Mouse (Mus musculus) embryonic facial prominence, embryonic 13.5 days (tissue): Measurements from ENCODE around the gene Lrp5. TPM values are rescaled to one million over a fixed set of nuclear protein-coding genes. Genes with fewer than 3 reads are reported as not detected.

Source experiments
- ATAC-seq: fragments of 200-750 bp; cut with Nextera tagmentation; 2 replicates; pipeline ENCODE4 v1.8.0; 2017; ENCODE audit warnings: low read depth; ENCODE audit not compliant: insufficient number of reproducible peaks, insufficient read depth, low FRiP score, low TSS enrichment
- H3K27ac ChIP-seq: fragments of 300-500 bp; sonication (generic); 2 replicates; pipeline ENCODE4 v1.5.1; 2015; ENCODE audit warnings: moderate library complexity, mild to moderate bottlenecking, inconsistent platforms
- H3K27me3 ChIP-seq: fragments of 300-500 bp; sonication (generic); 2 replicates; pipeline ENCODE4 v1.6.1; 2015; ENCODE audit warnings: mild to moderate bottlenecking, inconsistent platforms
- H3K36me3 ChIP-seq: fragments of 300-500 bp; sonication (generic); 2 replicates; pipeline ENCODE4 v1.6.1; 2015; ENCODE audit warnings: mild to moderate bottlenecking, inconsistent platforms
- H3K4me1 ChIP-seq: fragments of 300-500 bp; sonication (generic); 2 replicates; pipeline ENCODE4 v1.6.1; 2015; ENCODE audit warnings: inconsistent platforms
- H3K4me2 ChIP-seq: fragments of 300-500 bp; sonication (generic); 2 replicates; pipeline ENCODE4 v1.6.1; 2015; ENCODE audit warnings: moderate library complexity, mild to moderate bottlenecking, inconsistent platforms
- H3K4me3 ChIP-seq: fragments of 300-500 bp; sonication (generic); 2 replicates; pipeline ENCODE4 v1.5.1; 2015; ENCODE audit warnings: mild to moderate bottlenecking, inconsistent platforms
- H3K9ac ChIP-seq: fragments of 300-500 bp; sonication (generic); 2 replicates; pipeline ENCODE4 v1.6.1; 2015; ENCODE audit warnings: mild to moderate bottlenecking, inconsistent platforms
- H3K9me3 ChIP-seq: fragments of 300-500 bp; sonication (generic); 2 replicates; pipeline ENCODE4 v1.6.1; 2016; ENCODE audit warnings: inconsistent platforms
- WGBS: fragments of 180-500 bp; shearing (Covaris S2); methylation state at CpG from one replicate; pipeline ENCODE4 v1.1.7; 2015; ENCODE audit warnings: mixed read lengths; 5-methylcytosine and 5-hydroxymethylcytosine counted together
- polyA plus RNA-seq: library from polyadenylated mRNA; unstranded; fragments of >200 nt; fragmentation: Nextera tagmentation; extraction: Ambion mirVana; gene quantifications from 2 replicates; pipeline ENCODE4 v1.2.1, GENCODE M21; 2015

The Lrp5 gene
- polyA plus RNA-seq, 1 experiment from 2014 or later: 7.9 TPM

DNA sequence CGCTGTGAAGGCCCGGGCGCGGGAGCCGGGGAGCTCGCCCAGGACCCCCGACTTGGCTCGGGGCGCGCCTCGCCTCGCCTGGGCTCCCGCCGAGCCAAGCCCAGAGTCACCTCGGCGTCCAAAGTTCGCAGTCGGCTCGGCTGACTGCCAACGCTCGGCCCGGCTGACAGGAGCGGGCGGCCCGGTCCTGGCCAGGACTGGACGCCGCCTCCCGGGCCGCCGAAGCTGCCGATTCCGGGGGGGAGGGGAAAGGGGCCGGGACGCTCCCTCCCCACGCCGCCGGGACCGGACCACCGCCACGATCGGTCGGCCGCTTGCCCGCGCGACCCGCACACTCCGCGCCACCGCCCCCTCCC is 111.1 kb downstream of the Lrp5 start:
- 0 out of 2 replicates have a peak, but pooled peaks have one; percentile 2 for ATAC-seq
- peak overlapping the region; percentile 90 for H3K9ac ChIP-seq
- H3K4me1 ChIP-seq: peaks cover 22% of the 10 kb centered on the region
- no peaks in the 10 kb centered on the region for H3K9me3 ChIP-seq
- peak overlapping the region; percentile 95 for H3K27ac ChIP-seq
- H3K36me3 ChIP-seq: no peaks in the 10 kb centered on the region
- WGBS: under 1% methylated on average over 34 of the region's 50 CpGs
- peak overlapping the region; percentile 88 for H3K4me3 ChIP-seq
- no peaks in the 10 kb centered on the region for H3K27me3 ChIP-seq
- peak overlapping the region; percentile 86 for H3K4me2 ChIP-seq

DNA sequence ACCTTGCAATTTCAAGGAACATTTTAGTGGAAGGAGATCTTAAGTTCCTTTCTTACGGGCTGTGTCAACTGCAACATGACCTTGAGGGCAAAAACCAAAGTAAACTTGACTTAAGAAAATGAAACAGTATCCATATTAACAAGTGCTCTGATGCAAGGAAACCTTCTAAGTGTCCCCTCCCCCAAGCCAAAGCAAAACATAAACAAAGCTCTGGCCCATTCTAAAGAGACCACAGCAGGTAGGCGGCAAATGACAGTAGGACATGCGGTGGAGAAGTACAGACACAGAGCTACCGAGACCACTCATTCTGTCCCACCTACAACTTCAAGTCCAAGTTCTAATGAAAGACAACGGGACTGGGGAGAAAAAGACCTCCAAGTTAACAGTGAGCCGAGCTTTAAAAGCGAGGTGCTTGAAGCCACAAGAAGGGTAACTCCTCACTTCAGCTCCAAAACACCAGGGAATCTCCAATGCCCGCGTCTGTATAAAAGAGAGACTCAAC is 111.7 kb downstream of the Lrp5 start:
- peaks cover 23% of the 10 kb centered on the region for H3K4me1 ChIP-seq
- under 1% methylated on average over 9 of the region's 9 CpGs for WGBS
- no peaks in the 10 kb centered on the region for H3K27me3 ChIP-seq
- H3K27ac ChIP-seq: peak overlapping the region; percentile 95
- no peaks in the 10 kb centered on the region for H3K9me3 ChIP-seq
- H3K4me2 ChIP-seq: peak overlapping the region; percentile 86
- no peaks in the 10 kb centered on the region for H3K36me3 ChIP-seq
- ATAC-seq: no peak
- H3K4me3 ChIP-seq: peak overlapping the region; percentile 88
- H3K9ac ChIP-seq: peak overlapping the region; percentile 90

DNA sequence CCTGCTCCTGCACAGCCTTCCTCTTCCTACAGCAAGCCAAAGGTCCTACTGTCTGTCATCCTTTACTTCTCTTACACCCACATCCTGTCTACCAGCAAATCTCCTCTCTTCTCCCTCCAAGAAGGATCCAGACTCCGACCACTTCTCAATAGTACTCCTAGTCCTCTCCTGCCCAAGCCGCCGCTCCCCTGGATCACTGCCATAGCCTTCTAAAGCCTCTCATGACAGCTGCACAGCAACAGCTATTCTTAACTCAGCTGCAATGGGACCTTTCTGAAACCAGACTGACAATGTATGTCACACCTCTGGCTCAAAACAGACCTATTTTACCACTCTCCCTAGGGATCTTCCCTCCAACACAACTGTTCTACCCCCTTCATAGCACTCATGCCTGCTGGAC is 122.1 kb downstream of the Lrp5 start:
- peaks cover 12% of the 10 kb centered on the region for H3K4me1 ChIP-seq
- H3K9me3 ChIP-seq: no peaks in the 10 kb centered on the region
- no peak for ATAC-seq
- H3K4me3 ChIP-seq: no peak overlapping the region
- no peaks in the 10 kb centered on the region for H3K27me3 ChIP-seq
- H3K27ac ChIP-seq: no peak overlapping the region
- WGBS: 88% methylated on average over 3 of the region's 3 CpGs
- H3K36me3 ChIP-seq: peaks cover 7% of the 10 kb centered on the region; the same call in 1 of the 2 replicates
- H3K4me2 ChIP-seq: no peak overlapping the region
- H3K9ac ChIP-seq: no peak overlapping the region

DNA sequence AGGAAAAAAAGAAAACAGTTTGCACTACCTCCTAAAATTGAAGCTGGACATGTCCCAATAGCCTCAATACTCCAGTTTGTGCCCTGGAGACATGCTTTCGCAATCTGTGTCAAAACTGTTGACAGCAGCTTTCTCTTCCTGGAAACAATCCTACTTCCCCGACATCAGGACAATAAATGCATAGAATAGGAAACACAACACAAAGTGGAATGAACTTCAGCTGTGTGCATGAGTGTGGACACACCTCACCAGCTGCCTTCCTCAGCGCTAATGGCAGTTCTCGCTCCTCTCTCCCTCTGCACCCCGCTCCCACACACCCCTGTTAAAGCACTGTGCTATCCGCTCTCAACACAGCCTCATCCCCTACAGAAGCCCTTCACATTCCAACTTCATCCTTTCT is 123.6 kb downstream of the Lrp5 start:
- Histone ChIP-seq H3K4me2 (no peak overlapping the region), H3K9ac (no peak overlapping the region), H3K36me3 (peaks cover 7% of the 10 kb centered on the region; the same call in 1 of the 2 replicates), H3K9me3 (no peaks in the 10 kb centered on the region), H3K27ac (no peak overlapping the region), H3K4me3 (no peak overlapping the region), H3K4me1 (peaks cover 7% of the 10 kb centered on the region), H3K27me3 (no peaks in the 10 kb centered on the region)
- no peak for ATAC-seq
- 91% methylated on average over 6 of the region's 6 CpGs for WGBS

DNA sequence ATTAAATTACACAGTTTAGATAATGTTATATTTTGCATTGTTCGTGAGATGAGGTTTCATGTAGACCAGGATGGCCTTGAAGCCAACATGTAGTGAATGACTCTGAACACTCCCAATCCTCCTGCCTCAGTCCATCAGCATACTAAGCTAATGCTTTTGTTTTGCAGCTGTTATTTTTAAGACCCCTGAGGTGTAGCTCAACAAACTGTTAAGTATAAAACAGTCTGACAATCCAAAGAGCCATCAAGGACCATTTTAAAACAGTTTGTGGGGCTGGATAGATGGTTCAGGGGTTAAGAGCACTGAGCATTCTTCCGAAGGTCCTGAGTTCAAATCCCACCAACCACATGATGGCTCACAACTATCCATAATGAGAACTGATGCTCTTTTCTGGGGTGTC is 124.1 kb downstream of the Lrp5 start:
- no peak overlapping the region for H3K4me3 ChIP-seq
- H3K9me3 ChIP-seq: no peaks in the 10 kb centered on the region
- no peak overlapping the region for H3K9ac ChIP-seq
- 93% methylated on average over 2 of the region's 2 CpGs for WGBS
- H3K4me1 ChIP-seq: peaks cover 5% of the 10 kb centered on the region; the same call in 1 of the 2 replicates
- ATAC-seq: no peak
- no peaks in the 10 kb centered on the region for H3K27me3 ChIP-seq
- H3K27ac ChIP-seq: no peak overlapping the region
- no peak overlapping the region for H3K4me2 ChIP-seq
- H3K36me3 ChIP-seq: peaks cover 7% of the 10 kb centered on the region; the same call in 1 of the 2 replicates

DNA sequence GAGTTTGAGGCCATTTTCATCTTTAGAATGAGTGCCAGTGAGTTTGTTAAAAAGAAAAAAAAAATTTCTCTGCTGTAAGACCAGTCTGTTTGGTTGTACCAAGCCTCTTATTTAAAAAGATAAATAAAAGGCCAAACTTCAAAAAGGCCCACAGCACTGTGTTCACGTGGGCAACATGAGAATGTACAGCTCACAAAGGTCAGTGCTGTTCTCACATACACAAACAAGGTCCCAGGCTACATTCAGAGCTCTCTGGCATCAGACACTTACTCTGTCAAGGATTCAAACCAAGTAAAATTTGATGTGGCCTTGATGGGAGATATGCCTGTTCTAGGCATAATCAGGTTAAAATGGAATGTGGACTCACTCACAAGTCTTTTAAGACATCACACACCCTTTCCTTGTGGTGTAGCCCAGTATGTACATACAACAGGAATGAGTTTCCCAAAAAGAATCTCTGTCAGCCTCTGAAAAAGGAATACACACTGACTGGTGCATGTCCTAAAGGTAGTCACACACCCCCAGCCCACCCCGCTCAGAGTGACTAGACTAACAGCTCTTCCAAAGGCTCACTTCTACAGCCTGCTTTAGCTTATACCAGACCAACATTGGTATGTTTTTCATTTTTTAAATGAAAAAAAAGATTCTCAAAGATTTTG is 130.1 kb downstream of the Lrp5 start:
- H3K27me3 ChIP-seq: no peaks in the 10 kb centered on the region
- H3K4me3 ChIP-seq: no peak overlapping the region
- peaks cover 4% of the 10 kb centered on the region; the same call in 1 of the 2 replicates for H3K36me3 ChIP-seq
- WGBS: 94% methylated on average over 2 of the region's 2 CpGs
- ATAC-seq: no peak
- no peaks in the 10 kb centered on the region for H3K9me3 ChIP-seq
- H3K27ac ChIP-seq: no peak overlapping the region
- no peak overlapping the region for H3K4me2 ChIP-seq
- H3K9ac ChIP-seq: no peak overlapping the region
- 0 out of 2 replicates have a peak, but pooled peaks cover 3% of the 10 kb centered on the region for H3K4me1 ChIP-seq

DNA sequence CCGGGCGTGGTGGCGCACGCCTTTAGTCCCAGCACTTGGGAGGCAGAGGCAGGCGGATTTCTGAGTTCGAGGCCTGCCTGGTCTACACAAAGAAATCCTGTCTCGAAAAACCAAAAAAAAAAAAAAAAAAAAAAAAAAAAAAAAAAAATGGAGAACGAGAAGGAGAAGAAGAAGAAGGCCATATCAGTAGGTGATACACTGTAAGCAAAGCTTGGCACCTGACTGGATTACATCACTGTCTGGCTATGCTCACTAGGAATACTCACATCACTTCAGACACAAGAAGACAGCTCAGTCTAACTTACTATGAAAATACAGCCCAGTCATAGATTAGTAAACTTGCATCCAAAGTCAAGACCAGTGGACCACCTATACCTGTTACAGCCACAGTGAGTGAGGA is 131.6 kb downstream of the Lrp5 start:
- Histone ChIP-seq H3K9ac (no peak overlapping the region), H3K4me2 (no peak overlapping the region), H3K27me3 (no peaks in the 10 kb centered on the region), H3K4me3 (no peak overlapping the region), H3K27ac (no peak overlapping the region), H3K4me1 (0 out of 2 replicates have a peak, but pooled peaks cover 3% of the 10 kb centered on the region), H3K9me3 (no peaks in the 10 kb centered on the region), H3K36me3 (peaks cover 2% of the 10 kb centered on the region; the same call in 1 of the 2 replicates)
- no peak for ATAC-seq
- WGBS: 94% methylated on average over 8 of the region's 8 CpGs

DNA sequence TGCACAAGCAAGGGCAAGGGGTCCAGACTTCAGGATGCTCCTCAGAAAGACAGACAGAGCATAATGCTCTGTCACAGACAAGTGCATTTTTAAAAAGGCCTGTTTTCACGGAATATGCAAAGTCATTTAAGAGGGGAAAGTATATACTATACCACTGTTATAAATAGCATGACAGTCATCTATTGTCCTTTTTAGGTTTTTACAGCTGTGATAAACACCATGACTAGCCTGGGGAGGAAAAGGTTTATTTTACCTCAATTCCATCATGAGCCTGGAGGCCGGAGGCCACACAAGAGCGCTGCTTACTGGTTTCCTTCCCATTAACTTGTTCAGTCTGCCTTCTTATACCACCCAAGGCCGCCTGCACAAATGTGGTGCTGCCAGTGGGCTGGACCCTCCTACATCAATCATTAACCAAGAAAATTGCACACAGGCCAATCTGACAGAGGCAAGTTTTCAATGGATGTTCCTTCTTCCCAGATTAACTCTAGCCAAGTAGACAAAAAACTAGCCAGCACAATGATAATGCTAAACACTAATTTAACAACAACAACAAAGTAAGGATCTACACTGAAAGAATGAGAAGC is 134.7 kb downstream of the Lrp5 start:
- Histone ChIP-seq H3K27ac (no peak overlapping the region), H3K36me3 (peaks cover 8% of the 10 kb centered on the region; the same call in 1 of the 2 replicates), H3K4me2 (no peak overlapping the region), H3K27me3 (no peaks in the 10 kb centered on the region), H3K9me3 (no peaks in the 10 kb centered on the region), H3K4me3 (no peak overlapping the region), H3K4me1 (no peaks in the 10 kb centered on the region), H3K9ac (no peak overlapping the region)
- no peak for ATAC-seq
- 70% methylated on average over 4 of the region's 4 CpGs for WGBS

DNA sequence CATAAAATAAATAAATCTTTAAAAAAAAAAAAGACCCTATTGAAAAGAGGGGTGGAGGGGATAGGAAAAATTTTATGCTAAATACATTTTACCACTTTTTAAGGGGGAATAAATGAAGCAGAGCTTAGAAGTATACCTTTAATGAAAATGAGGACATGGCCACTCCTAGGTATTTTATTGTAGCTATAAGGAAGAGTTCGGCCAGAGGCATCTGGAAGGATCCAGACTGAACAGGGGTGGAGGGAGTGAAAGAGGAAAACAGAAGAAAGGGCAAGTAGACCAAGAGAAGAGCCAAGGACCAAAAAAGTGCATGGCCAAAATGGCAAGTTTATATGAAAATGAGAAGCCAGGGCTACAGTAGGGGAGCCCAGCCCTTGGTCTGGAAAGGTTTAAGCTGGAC is 136.3 kb downstream of the Lrp5 start:
- Histone ChIP-seq H3K9ac (no peak overlapping the region), H3K27ac (no peak overlapping the region), H3K9me3 (no peaks in the 10 kb centered on the region), H3K4me2 (no peak overlapping the region), H3K27me3 (no peaks in the 10 kb centered on the region), H3K4me1 (no peaks in the 10 kb centered on the region; the same call in 1 of the 2 replicates), H3K36me3 (peaks cover 8% of the 10 kb centered on the region; the same call in 1 of the 2 replicates), H3K4me3 (no peak overlapping the region)
- no peak for ATAC-seq
- 93% methylated on average over 1 of the region's 1 CpGs for WGBS

DNA sequence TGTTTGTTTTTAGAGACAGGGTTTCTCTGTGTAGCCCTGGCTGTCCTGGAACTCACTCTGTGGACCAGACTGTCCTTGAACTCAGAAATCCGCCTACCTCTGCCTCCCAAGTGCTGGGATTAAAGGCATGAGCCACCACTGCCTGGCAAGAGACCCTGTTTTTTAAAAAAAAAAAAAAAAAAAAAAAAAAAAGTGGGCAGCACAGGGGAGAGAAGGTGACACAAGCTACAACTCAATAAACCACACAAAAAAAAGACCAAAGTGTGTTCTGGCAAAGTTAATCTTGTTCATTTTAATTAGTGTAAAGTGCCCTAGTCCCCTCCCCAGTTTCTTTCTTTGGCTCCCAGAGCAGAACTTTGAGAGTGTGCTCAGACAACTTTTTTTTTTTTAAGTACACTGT is 137.1 kb downstream of the Lrp5 start:
- Histone ChIP-seq H3K9ac (no peak overlapping the region), H3K4me1 (no peaks in the 10 kb centered on the region; the same call in 1 of the 2 replicates), H3K4me2 (no peak overlapping the region), H3K27ac (no peak overlapping the region), H3K36me3 (peaks cover 8% of the 10 kb centered on the region; the same call in 1 of the 2 replicates), H3K9me3 (no peaks in the 10 kb centered on the region), H3K27me3 (no peaks in the 10 kb centered on the region), H3K4me3 (no peak overlapping the region)
- WGBS: 90% methylated on average over 1 of the region's 1 CpGs
- no peak for ATAC-seq

DNA sequence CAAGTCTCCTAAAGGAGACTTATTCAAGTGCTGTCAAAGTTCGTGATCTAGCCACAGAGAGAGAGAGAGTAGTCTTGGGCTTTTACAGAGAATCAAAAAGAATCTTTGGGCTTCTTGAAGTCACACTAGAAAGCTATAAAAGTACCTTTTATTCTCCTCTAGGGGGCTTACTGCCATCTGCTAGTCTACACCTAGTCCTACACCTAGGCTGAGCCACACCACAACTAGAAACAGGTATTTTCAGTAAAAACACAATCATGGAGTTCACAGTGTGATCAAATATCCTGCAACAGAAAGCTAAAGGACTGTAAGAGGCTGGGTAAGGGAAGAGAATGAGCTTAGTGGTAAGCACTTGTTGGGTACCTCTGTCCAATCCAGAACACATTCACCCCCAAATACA is 138.1 kb downstream of the Lrp5 start:
- H3K9ac ChIP-seq: no peak overlapping the region

DNA sequence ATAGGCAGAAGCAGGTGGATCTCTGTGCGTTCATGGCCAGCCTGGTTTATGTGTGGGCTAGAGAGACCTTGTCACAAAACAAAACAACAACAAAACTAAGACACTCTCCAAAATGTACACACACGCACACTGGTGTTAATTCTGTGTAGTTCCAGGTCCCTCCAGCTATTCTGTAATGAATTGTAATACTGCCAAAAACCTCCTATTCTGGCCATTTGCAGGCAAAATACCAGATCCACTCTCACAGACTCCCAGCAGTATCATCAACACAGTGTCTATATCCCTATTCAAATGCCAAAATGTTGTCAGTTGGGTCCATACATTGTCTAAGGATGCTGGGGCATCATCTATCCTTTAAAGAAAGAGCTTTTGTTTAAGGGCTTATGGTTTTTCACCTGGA is 141.4 kb downstream of the Lrp5 start:
- 92% methylated on average over 2 of the region's 2 CpGs for WGBS
- Histone ChIP-seq H3K36me3 (peaks cover 29% of the 10 kb centered on the region), H3K4me1 (peaks cover 3% of the 10 kb centered on the region; the same call in 1 of the 2 replicates), H3K4me3 (no peak overlapping the region), H3K27ac (no peak overlapping the region), H3K4me2 (no peak overlapping the region), H3K27me3 (no peaks in the 10 kb centered on the region), H3K9me3 (no peaks in the 10 kb centered on the region), H3K9ac (no peak overlapping the region)
- ATAC-seq: no peak

More for the DNA sequence above, 138.1 kb downstream of the Lrp5 start:
- Histone ChIP-seq H3K36me3 (peaks cover 15% of the 10 kb centered on the region; the same call in 1 of the 2 replicates), H3K4me2 (no peak overlapping the region), H3K4me3 (no peak overlapping the region), H3K9me3 (no peaks in the 10 kb centered on the region), H3K27me3 (no peaks in the 10 kb centered on the region), H3K4me1 (peaks cover 3% of the 10 kb centered on the region; the same call in 1 of the 2 replicates), H3K27ac (no peak overlapping the region)
- WGBS: 95% methylated on average over 1 of the region's 1 CpGs
- ATAC-seq: no peak
